Mouse (Mus musculus) macrophage (primary cell): ENCODE results near the gene Mcrip1. TPM values are rescaled to one million over a fixed set of nuclear protein-coding genes. Genes with fewer than 3 reads are reported as not detected.
"Not testable (repeated sequence)": the region's sequence is repeated elsewhere in the genome, so short reads cannot be mapped to it uniquely, and the experiment has no call there.

Source experiments
- H3K27ac ChIP-seq: fragments of 350-480 bp; formaldehyde crosslinking; 2 replicates; pipeline ENCODE4 v1.9.0; 2021
- H3K36me3 ChIP-seq: fragments of 350-480 bp; formaldehyde crosslinking; 2 replicates; pipeline ENCODE4 v1.9.0; 2021; ENCODE audit errors: inconsistent target
- H3K4me3 ChIP-seq: fragments of 350-480 bp; formaldehyde crosslinking; 2 replicates; pipeline ENCODE4 v1.9.0; 2021; ENCODE audit errors: inconsistent target
- H3K79me2 ChIP-seq: fragments of 350-480 bp; formaldehyde crosslinking; 2 replicates; pipeline ENCODE4 v1.9.0; 2021; ENCODE audit errors: inconsistent target
- WGBS: methylation state at CpG from one replicate; pipeline ENCODE4 v1.1.7; 2026; ENCODE audit warnings: inconsistent platforms; ENCODE audit not compliant: missing documents; 5-methylcytosine and 5-hydroxymethylcytosine counted together
- polyA plus RNA-seq: library from polyadenylated mRNA; stranded (reverse); fragments of 250-400 nt; gene quantifications from 3 replicates; pipeline ENCODE4 v1.2.4, GENCODE M21; 2018; ENCODE audit warnings: inconsistent platforms

Mcrip1 gene
- polyA plus RNA-seq, 1 experiment from 2014 or later = 36.9 TPM

DNA sequence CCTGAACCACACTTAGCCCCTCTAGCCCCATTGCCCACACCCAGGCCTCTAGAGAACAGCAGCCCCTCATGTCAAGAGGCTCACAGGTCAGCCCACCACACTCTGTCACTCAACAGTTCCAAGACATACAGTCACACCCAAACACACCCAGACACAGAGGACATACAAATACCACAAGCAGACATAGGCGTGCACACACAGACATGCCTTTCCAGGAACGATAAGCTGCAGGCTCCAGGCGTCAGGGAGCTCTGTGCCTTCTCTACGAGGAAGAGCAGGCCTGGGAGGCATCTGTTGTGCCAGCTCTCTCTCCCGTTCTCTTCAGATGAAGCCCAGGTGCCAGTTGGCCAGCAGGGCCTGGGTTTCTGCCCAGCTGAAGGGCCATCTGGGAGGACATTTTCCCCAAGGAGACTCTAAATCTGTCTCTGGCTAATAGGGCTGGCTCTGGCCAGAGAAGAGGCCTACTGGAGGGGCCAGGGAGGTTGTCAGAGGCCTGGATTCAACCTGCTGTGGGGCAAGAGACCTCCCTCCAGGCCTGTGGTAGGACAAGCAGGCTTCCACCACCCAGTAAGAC is 28.5 kb downstream of the Mcrip1 start:
- H3K27ac ChIP-seq = no peak overlapping the region
- WGBS = 100% methylated on average over 5 of the region's 5 CpGs
- H3K79me2 ChIP-seq = no peaks in the 10 kb centered on the region

DNA sequence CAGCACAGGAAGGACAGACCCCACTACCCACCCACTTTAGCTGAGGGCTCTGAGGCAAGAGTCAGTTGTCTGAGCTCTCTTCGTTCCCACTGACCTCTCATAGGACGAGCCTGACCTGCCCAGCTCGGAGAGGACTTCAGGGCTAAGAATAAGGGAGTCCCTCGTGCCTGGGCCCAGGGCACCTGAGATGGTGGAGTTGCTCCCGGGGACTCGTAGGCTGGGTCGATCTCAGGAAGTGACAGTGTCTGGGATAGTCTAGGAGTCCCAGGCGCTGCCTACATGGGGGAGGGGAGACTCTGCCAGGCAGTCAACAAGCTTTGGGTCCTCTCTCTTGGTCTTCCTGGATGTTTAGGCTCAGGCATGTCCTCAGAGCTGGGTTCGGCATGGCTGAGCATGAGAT is 29.0 kb downstream of the Mcrip1 start:
- peak overlapping the region; percentile 79 for H3K27ac ChIP-seq

More for the DNA sequence above, 28.5 kb downstream of the Mcrip1 start:
- Histone ChIP-seq H3K4me3 (no peak overlapping the region), H3K36me3 (no peaks in the 10 kb centered on the region)

DNA sequence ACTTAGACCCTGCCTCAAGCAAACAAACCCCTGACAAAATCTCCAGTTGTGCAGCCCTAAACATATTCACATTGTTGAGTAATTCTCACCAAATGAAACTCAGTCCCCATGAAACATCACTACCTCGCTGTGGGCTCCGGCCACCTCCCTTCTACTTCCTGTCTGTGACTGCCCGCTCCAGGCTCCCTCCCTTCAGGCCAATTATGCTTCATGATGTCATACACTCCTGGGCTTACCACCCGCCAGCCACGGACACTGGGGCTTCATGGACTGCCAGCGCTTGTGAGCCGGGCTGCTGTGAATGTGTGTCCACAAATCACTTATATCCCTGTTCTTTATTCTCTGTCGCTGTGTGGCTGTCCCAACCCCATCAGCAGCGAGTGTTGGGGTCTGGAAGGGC is 29.8 kb downstream of the Mcrip1 start:
- 18% methylated on average over 9 of the region's 9 CpGs for WGBS
- Histone ChIP-seq H3K79me2 (no peaks in the 10 kb centered on the region), H3K27ac (peak overlapping the region; percentile 79), H3K4me3 (no peak overlapping the region; the same call in 1 of the 2 replicates), H3K36me3 (no peaks in the 10 kb centered on the region)

More for the DNA sequence above, 29.0 kb downstream of the Mcrip1 start:
- no peaks in the 10 kb centered on the region for H3K79me2 ChIP-seq
- H3K36me3 ChIP-seq = no peaks in the 10 kb centered on the region
- no peak overlapping the region for H3K4me3 ChIP-seq
- WGBS = 97% methylated on average over 9 of the region's 9 CpGs

DNA sequence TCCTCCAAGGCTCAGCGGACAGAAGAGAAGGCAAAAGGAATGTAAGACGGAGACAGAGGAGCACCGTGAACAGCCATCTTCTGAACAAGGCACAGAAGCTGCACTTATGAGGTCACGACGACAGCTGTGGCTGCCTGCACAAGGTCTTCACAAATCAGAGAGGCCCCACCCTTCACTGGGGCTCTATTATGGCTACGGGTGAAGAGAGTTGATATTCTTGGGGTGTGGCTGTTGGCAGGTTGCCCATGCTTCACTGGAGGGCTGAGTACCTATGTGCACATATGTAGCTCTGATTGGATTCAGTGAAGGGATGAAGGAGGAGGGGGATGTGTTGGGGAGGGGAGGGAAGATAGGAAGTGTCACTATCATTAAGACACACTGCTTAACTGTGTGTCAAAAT is 31.0 kb downstream of the Mcrip1 start:
- WGBS = 64% methylated on average over 6 of the region's 6 CpGs
- Histone ChIP-seq H3K27ac (peak overlapping the region; percentile 79), H3K4me3 (peak overlapping the region; percentile 25; the same call in 1 of the 2 replicates), H3K36me3 (no peaks in the 10 kb centered on the region), H3K79me2 (no peaks in the 10 kb centered on the region)

DNA sequence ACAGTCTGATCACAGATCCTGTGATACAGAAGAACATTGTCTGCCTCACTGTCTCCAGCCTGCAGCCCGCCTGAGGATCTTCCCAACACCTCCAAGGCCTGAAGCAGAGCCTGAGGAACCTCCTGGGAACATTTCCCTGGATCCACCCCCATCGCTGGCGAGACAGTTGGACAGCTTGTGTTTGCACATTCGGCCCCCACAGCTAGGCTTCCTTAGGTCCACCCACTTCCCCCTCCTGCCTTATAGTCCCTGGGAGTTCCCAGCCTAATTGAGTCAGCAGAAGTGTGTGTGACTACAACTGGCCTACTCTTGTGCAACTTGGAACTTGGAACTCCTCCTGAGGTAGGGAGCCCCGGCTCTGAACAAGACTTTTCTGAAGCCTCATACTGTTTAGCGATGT is 31.5 kb downstream of the Mcrip1 start:
- no peaks in the 10 kb centered on the region for H3K36me3 ChIP-seq
- peak overlapping the region; percentile 79 for H3K27ac ChIP-seq
- WGBS = 17% methylated on average over 6 of the region's 6 CpGs
- H3K4me3 ChIP-seq = peak overlapping the region; percentile 25; the same call in 1 of the 2 replicates
- no peaks in the 10 kb centered on the region for H3K79me2 ChIP-seq

DNA sequence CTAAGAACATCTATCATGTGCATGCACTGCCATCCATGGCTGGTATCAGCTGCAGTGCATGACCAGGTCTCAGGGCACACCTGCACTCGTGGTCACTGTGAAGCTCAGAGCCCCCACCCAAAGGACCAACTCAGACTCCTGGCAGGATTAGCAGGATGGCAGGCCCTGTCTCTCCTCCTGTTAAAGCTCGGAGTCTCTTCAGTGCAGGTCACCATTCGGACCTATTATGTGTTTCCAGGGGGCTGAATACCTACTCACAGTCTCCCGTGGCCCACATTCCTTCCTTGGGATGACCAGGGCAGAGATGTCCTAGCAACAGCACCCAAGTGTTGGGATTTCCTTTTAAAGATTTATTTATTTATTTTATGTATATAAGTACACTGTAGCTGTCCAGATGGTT is 32.4 kb downstream of the Mcrip1 start:
- Histone ChIP-seq H3K79me2 (no peaks in the 10 kb centered on the region), H3K27ac (no peak overlapping the region), H3K36me3 (no peaks in the 10 kb centered on the region), H3K4me3 (no peak overlapping the region)
- 92% methylated on average over 4 of the region's 4 CpGs for WGBS

DNA sequence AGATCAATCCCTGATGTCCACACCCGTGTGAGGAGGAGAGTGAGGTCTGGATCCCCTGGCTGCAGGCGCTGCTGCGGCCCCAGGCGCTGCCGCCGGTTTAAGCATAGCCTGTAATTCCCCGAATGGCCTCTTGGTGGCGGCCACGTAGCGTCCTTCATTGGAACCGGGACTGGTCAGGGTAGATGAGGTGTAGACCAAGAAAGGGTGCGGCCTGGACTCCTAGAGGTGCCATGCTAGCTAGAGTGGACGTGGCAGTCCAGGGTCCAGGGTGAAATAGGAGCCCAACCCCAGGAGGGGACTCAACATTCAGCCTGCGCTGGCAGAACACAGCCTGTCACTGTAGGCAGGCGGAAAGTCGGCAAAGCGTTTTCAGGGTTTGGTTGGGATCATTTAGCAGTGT is 33.9 kb downstream of the Mcrip1 start:
- no peak overlapping the region for H3K27ac ChIP-seq
- H3K79me2 ChIP-seq = no peaks in the 10 kb centered on the region
- H3K36me3 ChIP-seq = no peaks in the 10 kb centered on the region
- no peak overlapping the region for H3K4me3 ChIP-seq
- 25% methylated on average over 17 of the region's 17 CpGs for WGBS

DNA sequence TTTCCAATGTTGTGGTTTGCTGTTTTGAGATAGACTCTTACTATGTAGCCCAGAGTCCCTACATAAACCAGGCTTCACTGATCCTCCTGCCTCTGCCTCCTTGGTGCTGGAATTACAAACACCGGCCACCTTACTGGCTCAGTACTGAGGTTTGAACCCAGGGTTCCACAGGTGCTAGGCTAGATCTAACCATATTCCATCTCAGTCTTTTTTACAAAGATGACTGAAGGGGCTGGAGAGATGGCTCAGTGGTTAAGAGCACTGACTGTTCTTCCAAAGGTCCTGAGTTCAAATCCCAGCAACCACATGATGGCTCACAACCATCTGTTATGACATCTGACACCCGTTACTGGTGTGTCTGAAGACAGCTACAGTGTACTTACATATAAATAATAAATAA is 35.3 kb downstream of the Mcrip1 start:
- H3K4me3 ChIP-seq, H3K27ac ChIP-seq, H3K36me3 ChIP-seq, H3K79me2 ChIP-seq: not testable (repeated sequence)
- WGBS = 91% methylated on average over 2 of the region's 2 CpGs

DNA sequence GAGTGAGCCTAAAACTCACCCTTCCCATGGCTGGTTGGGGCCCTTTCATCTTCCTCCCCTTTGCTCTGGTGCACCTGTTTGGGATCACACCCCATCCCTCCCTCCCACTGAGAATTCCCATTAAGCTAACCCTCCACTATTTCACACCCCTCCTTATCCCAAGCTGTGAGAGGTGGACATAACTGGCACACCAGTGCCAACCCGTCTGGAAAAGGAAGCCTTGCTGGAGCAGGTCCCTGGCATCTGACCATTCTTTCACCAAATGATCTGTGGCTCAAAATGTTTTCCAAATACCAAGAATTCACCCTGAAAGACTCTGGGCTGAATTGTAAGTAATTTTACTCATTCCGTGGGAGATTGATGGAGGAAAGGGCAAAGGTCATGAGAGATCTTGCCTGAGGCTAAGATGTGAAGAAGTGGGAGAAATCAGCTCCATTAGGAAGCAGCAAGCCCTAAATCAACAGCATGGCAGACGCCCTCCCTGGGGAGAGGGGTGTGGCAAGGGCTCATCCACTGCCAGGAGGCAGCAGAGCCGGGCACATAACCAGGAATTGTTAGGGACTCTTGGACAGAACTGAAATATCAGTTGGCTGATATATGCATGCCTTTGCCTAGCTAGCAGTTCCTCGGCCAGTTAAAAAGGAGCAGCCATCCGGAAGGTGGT is 36.6 kb downstream of the Mcrip1 start:
- 97% methylated on average over 6 of the region's 6 CpGs for WGBS
- Histone ChIP-seq H3K36me3 (no peaks in the 10 kb centered on the region), H3K79me2 (no peaks in the 10 kb centered on the region), H3K4me3 (no peak overlapping the region), H3K27ac (no peak overlapping the region)

DNA sequence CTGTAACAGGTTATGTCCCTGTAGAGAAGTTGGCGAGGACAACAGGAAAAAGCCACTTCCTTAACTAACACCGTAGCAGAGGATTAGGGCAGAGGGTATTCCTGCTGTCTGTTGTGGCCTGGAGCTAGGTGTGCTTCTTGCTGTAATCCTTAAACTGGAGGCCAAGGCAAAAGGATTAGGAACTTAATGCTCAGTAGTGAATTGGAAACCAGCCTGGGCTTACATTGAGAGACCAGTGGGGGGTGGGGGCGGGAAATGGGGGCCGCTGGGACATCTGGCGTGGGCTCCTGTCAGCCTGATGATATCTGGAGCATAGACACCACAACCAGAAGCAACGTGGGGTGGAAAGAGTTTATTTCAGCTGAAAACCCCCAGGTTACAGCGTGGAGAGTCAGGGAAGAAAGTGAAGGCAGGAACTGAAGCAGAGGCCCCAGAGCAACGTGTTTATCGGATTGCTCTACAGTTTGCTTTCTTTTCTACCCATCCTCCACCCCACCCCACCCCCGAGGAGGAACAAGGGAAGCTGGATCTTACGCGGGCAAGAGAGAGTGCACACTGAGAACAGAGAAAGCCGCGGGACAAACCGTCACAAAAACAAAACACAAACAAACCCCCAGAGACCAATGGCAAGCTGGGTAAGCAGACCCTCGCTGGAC is 39.0 kb downstream of the Mcrip1 start:
- H3K79me2 ChIP-seq = no peaks in the 10 kb centered on the region
- H3K4me3 ChIP-seq = peak overlapping the region; percentile 24; the same call in 1 of the 2 replicates
- no peaks in the 10 kb centered on the region for H3K36me3 ChIP-seq
- H3K27ac ChIP-seq = peak overlapping the region; percentile 40
- 3% methylated on average over 16 of the region's 16 CpGs for WGBS

DNA sequence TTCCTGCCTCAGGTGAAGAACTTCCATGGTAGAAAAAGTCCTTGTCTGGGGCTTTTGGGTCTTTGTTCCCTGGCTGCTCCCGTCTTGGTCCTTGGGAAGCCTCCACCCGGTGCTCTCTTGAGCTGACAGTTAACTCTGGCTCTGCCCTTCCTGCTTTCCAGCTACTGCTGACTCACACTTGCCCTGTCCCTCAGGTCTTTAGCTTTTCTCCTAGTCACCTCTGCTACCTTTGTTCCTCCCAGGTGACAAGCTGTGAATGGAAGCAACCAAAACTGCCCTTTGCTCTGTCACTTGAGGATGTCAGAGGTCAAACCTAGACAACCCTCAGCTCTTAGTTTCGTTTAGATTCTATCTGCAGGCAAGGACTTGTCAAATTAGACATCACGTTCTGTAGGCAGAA is 39.6 kb downstream of the Mcrip1 start:
- Histone ChIP-seq H3K36me3 (no peaks in the 10 kb centered on the region), H3K79me2 (no peaks in the 10 kb centered on the region), H3K27ac (peak overlapping the region; percentile 40; the same call in 1 of the 2 replicates), H3K4me3 (no peak overlapping the region)
- WGBS = 44% methylated on average over 4 of the region's 4 CpGs

DNA sequence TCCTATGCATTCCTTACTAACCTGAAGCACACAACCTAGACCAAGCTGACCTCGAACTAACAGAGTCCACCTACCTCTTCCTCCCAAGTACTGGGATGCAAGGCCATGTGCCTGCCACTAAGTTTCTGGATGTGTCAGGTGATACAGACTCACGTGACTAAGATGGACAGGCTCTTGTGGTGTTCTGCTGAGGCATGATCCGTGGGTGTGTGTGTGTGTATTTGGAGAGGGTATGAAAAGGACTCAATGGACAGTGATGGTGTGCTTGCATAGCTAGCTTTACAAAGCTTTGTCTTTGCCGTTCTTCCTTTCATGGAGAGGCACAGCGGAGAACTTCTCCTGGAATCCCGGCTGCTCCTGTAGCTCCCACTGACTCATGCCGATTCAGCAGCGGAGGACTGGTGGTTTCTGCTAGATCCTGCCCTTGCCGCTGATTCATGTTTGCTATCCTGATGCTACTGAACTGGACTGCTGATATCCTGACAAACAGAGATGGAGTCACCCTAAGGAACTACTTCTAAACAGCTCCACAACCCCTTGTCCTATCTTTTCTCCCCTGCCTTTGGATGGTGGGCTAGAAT is 41.1 kb downstream of the Mcrip1 start:
- Histone ChIP-seq H3K79me2 (no peaks in the 10 kb centered on the region), H3K27ac (no peak overlapping the region), H3K4me3 (no peak overlapping the region), H3K36me3 (no peaks in the 10 kb centered on the region)
- WGBS = 89% methylated on average over 8 of the region's 9 CpGs

DNA sequence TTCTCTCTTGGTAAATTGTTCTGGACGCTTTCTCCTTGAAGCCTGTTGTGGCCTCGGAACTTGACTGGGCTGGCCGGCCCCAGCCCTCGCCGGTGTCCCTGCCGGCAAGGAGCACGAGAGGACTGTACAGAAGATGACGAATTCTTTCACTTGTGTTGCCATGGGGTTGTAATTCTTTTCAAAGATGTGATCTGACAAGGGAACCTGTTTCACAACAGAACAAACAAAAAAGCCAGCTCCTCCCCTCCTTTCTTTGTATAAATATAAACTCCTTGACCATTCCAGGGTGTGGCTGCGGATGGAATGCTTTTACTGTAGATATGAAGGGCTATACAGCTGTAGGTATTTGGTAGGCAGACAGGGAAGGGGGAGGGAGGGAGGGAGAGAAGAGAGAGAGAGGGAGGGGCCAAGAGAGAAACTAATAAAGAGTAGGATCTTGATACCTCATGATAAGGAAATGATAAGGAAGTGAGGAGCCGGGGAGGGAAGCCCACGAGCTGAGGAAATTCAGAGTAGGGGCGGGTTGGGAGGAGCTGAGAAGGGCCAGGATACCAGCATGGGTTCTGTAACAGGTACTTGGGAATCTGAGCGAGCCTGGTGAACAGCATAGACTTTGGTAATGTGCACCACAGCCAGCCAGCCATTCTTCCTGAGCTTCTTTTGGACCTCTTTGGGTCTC is 41.8 kb downstream of the Mcrip1 start:
- no peaks in the 10 kb centered on the region for H3K79me2 ChIP-seq
- no peak overlapping the region for H3K4me3 ChIP-seq
- 92% methylated on average over 13 of the region's 13 CpGs for WGBS
- H3K36me3 ChIP-seq = no peaks in the 10 kb centered on the region
- no peak overlapping the region for H3K27ac ChIP-seq

DNA sequence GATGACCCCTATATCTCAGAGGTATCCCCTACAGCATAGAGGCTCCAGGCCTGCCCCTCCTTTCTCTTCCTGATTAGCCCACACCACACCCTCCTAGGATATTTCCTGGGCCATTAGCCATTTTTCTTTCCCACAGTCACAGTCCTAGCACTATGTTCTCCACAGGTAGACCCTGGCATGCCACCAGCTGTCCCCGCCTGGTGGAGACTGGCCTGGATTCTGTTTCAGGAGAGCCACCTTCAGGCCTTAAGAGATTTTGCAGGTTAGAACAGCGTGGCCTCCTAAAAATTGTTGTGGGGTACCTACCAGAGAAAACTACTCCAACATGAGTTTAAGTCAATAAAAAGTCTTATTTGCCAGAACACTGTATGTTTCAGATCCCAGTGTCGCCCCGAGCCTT is 42.6 kb downstream of the Mcrip1 start:
- H3K4me3 ChIP-seq = no peak overlapping the region
- 77% methylated on average over 4 of the region's 4 CpGs for WGBS
- no peaks in the 10 kb centered on the region for H3K79me2 ChIP-seq
- no peak overlapping the region for H3K27ac ChIP-seq
- H3K36me3 ChIP-seq = no peaks in the 10 kb centered on the region
